Mouse (Mus musculus) c-Kit-positive CD71-negative TER-119-negative erythroid progenitor cells, embryonic 14.5 days (primary cell): Measurements from ENCODE around the gene Ankle2.
A peak's percentile ranks its signal among the peaks of the same experiment; 100 is the strongest.

Experiments used
- DNase-seq: peaks from one replicate; pipeline ENCODE4 v3.0.0-alpha.2; 2013; ENCODE audit warnings: low read depth

Gene Ankle2

DNA sequence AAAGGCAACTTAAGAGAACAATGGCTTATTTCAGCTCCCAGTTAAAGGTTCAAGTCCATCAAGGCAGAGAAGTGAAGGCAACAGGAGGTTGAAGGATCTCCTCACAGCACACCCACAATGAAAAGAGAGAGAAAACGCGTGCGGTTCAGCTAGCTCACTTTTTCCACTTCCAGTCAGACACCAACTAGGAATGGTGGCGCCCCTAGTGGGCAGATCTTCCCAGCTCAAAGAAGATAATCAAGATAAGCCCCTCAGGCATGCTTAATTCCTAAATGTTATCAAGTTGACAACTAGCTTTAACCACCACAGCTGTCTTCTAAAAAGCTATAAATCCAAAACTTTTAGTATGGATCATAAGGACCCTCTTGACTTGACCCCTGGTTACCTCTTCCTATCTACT is 53.7 kb downstream of the Ankle2 start:
- peak; percentile 84 for DNase-seq

DNA sequence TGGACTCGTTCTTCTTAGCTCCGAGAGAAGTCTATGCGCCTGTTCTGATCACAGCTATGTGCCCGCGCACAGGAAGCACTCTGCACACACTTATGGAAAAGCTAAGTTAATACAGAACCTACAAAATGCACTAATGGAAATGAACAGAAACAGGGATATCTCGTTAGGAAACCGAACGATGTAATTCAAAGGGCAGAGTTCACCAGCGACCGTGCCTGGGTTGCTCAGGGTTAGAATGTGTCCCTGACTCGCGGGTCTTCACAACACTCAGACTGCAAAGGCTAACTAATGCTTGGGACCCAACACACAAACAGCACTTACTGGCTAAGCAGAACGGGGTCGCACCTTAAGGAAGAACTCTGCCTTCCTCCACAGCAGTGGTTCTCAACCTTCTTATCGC is 54.4 kb downstream of the Ankle2 start:
- no peak for DNase-seq

DNA sequence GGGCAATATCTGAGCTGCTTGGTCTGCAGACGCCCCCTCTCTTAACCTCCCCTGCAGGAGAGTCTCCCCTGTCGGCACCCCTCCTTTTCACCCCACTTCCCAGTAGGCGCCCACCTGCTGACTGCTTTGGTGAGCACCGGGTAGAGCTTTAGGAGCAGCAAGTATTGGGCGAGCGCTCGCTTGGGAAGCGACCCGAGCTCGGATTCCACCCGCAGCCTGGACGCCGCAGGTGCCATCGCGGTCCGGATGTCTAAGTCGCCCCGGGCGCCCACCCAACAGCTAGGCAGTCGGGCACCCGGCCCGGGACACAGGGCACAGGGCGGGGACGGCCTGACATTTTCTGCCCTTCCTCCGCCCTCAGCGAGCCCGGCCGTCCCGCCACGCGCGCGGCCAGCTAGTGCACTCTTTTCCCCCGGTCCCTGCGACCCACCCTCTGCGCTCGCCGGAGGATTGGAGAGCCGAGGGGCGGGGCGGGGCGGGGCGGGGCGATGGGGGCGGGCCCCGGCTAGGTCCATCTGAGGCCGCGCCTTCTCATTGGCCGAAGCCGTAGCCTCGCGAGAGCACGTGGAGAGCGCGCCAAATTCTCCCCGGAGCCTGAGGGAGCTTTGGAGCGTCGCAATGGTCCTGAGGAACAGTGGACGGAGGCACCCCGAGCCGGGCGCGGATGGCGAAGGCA is 55.1 kb downstream of the Ankle2 start, which contains the start of the genes Pxmp2 and Pole:
Gene Pxmp2 (minus strand): TSS at position 417 of the 676 bp plus-strand sequence.
Gene Pole (plus strand): TSS at position 537 of the 676 bp plus-strand sequence.
- peak; percentile 87 for DNase-seq

DNA sequence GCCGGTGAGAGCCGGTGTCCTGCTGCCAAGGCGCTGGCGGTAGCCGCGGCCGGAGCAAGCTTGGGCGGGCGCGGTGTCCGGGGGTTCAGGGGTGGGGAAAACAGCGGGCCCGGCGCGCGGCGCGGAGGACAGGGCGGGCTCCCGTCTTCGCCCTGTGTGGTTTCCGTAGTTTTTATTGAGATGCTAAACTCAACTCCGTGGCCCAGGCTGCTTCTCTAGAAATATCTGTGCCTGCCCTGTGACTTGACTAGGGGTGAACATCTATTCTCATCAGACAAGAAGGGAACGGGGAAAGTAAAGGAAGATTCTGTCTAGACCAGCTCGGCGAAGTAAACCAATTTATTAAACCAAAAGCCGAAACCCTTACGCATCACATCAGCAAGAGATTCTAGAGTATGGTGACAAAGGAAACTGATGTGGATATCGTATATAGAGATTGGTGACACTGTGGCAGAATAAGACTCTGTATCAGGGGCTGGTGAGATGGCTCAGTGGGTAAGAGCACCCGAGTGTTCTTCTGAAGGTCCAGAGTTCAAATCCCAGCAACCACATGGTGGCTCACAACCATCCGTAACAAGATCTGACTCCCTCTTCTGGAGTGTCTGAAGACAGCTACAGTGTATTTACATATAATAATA is 55.8 kb downstream of the Ankle2 start:
- peak; percentile 17 for DNase-seq

DNA sequence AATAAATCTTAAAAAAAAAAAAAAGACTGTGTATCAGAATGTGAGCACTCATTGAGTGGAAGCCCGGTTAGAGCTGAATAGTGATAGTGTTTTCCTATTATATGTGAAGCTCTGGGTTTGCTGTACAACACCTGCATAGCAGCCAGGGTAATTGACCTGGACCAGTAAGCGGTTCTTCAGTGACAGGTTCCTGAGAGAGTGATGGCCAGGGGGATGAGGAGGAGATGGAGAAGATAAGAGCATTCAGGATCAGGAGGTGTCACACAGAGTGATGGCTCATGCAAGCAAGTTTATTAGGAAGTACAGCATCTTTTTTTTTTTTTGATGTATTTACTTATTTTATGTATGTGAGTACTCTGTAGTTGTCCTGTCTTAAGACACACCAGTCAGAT is 56.3 kb downstream of the Ankle2 start:
- no peak for DNase-seq

DNA sequence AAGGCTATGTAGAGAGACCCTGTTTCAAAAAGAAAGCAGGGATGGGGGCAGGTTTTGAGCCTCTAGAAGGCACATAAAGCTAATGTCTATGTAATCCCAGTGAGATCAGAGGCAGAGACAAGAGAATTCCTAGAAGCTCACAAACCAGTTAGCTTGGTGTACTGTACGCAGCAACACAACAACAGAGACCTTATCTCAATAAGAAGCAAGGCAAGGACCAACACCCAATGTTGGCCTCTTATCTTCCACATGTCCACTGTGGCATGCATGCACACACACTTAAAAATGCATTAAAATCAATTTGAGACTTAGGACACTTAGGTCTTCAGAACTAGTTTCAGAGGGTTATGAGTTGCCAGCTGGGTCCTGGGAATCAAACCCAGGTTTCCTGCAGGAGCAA is 60.8 kb downstream of the Ankle2 start:
- no peak for DNase-seq

DNA sequence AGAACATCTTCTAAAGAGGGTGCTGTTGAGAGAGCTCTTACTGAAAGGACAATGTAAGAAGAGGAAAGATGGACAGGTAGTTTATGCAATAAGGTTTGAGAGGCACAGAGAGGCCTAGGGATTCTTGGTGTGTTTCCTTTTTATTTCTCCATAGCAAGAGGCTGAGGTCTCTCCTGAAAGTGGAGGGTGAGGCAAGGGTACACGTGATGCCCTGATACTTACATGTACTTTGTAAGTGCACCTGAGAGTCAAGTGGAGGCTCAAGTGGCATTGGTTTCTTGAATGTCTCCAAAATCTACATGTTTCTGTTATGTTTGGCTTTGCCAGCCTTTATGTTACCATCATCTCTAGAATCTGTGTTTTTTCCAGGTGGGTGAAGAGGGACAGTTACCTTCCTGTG is 65.8 kb downstream of the Ankle2 start:
- DNase-seq, result no peak

DNA sequence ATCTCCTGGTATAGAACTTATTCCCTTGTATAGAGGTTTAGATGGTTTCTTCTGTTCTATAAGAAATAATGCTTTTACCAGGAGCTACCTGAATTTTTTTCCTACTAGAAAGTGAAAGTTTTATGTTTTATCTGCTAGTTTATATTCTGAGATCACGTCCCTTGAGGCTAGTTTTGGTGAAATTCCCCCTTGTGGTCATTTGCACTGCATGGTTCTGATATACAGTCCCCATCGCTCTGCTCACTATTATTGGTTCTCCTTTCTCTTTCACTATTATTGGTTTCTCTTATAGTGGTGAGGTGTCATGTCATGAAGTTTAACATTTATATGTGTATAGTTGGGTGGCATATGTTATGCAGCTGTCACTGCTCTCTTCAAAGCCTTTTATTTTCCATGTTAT is 69.8 kb downstream of the Ankle2 start:
- DNase-seq, result no peak
